Mouse (Mus musculus): ENCODE measurements around the gene Ndrg2.

- TF ChIP-seq CTCF (IDR thresholded peaks at IDR 0.05; ENCODE audit: control insufficient read depth, insufficient read depth, low read length) (peak; percentile 85), POLR2A (IDR thresholded peaks at IDR 0.05; ENCODE audit: borderline replicate concordance, control insufficient read depth, low read depth, low read length) (no peak)
Observed at GRCm38 (mm10) chr14:51902806-51903710, 10.9 kb downstream of the Ndrg2 start.
